Mouse (Mus musculus) liver, embryonic 11.5 days (tissue): ENCODE measurements around the gene Plcxd3. TPM values are rescaled to one million over a fixed set of nuclear protein-coding genes. Genes with fewer than 3 reads are reported as not detected.
"Not testable (repeated sequence)": the region's sequence is repeated elsewhere in the genome, so short reads cannot be mapped to it uniquely, and the experiment has no call there.

Experiments
- ATAC-seq: fragments of 200-750 bp; cut with Nextera tagmentation; replicated peaks from 2 replicates; pipeline ENCODE4 v1.8.0; 2017; ENCODE audit warnings: moderate number of reproducible peaks, mild to moderate bottlenecking, moderate TSS enrichment, moderate library complexity; ENCODE audit not compliant: low FRiP score
- DNase-seq: peaks from one replicate; pipeline ENCODE4 v3.0.0-alpha.2; 2017; ENCODE audit warnings: low spot score
- H3K27ac ChIP-seq: fragments of 300-500 bp; sonication (generic); 2 replicates; pipeline ENCODE4 v1.5.1; 2014; ENCODE audit warnings: mild to moderate bottlenecking, low read depth, low read length, control low read depth
- H3K27me3 ChIP-seq: fragments of 300-500 bp; sonication (generic); replicated peaks from 2 replicates; pipeline ENCODE4 v1.6.1; 2014; ENCODE audit warnings: low read length, mixed read lengths; ENCODE audit not compliant: control insufficient read depth, insufficient read depth
- H3K36me3 ChIP-seq: fragments of 300-500 bp; sonication (generic); 2 replicates; pipeline ENCODE4 v1.6.1; 2014; ENCODE audit warnings: mild to moderate bottlenecking, low read length, moderate library complexity, mixed read lengths; ENCODE audit not compliant: control insufficient read depth, insufficient read depth
- H3K4me1 ChIP-seq: fragments of 300-500 bp; sonication (generic); replicated peaks from 2 replicates; pipeline ENCODE4 v1.6.1; 2014; ENCODE audit warnings: low read length, mixed read lengths; ENCODE audit not compliant: control insufficient read depth, insufficient read depth
- H3K4me2 ChIP-seq: fragments of 300-500 bp; sonication (generic); 2 replicates; pipeline ENCODE4 v1.6.1; 2014; ENCODE audit warnings: mild to moderate bottlenecking, control low read depth, moderate library complexity
- H3K4me3 ChIP-seq: fragments of 300-500 bp; sonication (generic); 2 replicates; pipeline ENCODE4 v1.5.1; 2014; ENCODE audit warnings: low read depth, low read length, control low read depth
- H3K9ac ChIP-seq: fragments of 300-500 bp; sonication (generic); 2 replicates; pipeline ENCODE4 v1.6.1; 2014; ENCODE audit warnings: low read depth, low read length, control low read depth
- H3K9me3 ChIP-seq: fragments of 300-500 bp; sonication (generic); 2 replicates; pipeline ENCODE4 v1.6.1; 2016; ENCODE audit warnings: low read length, inconsistent platforms, mixed read lengths; ENCODE audit not compliant: control insufficient read depth
- WGBS: fragments of 180-500 bp; shearing (Covaris S2); extraction: QIAGEN DNeasy Blood & Tissue Kit; methylation state at CpG from one replicate; pipeline ENCODE4 v1.1.7; 2014; 5-methylcytosine and 5-hydroxymethylcytosine counted together
- polyA plus RNA-seq: library from polyadenylated mRNA; unstranded; fragments of >200 nt; fragmentation: Nextera tagmentation; extraction: Ambion mirVana; gene quantifications from 2 replicates; pipeline ENCODE4 v1.2.1, GENCODE M21; 2014

Gene Plcxd3
- polyA plus RNA-seq, 1 experiment from 2014 or later: 2.3 TPM

GRCm38 (mm10) chr15:4498036-4498435, 122.7 kb downstream of the Plcxd3 start:
- 77% methylated on average over 3 of the region's 3 CpGs for WGBS
- H3K4me3 ChIP-seq: no peak overlapping the region
- no peaks in the 10 kb centered on the region for H3K9me3 ChIP-seq
- no peaks in the 10 kb centered on the region for H3K4me1 ChIP-seq
- H3K4me2 ChIP-seq: no peak overlapping the region
- H3K27ac ChIP-seq: no peak overlapping the region
- no peaks in the 10 kb centered on the region for H3K36me3 ChIP-seq
- ATAC-seq (no peak), DNase-seq (no peak)
- H3K27me3 ChIP-seq: no peaks in the 10 kb centered on the region
- no peak overlapping the region for H3K9ac ChIP-seq

GRCm38 (mm10) chr15:4503366-4503765, 128.1 kb downstream of the Plcxd3 start:
- Histone ChIP-seq H3K36me3 (no peaks in the 10 kb centered on the region), H3K27ac (no peak overlapping the region), H3K9ac (no peak overlapping the region), H3K27me3 (no peaks in the 10 kb centered on the region), H3K4me2 (no peak overlapping the region), H3K4me1 (no peaks in the 10 kb centered on the region), H3K4me3 (no peak overlapping the region), H3K9me3 (no peaks in the 10 kb centered on the region)
- DNase-seq: no peak
- 83% methylated on average over 3 of the region's 3 CpGs for WGBS
- no peak for ATAC-seq

GRCm38 (mm10) chr15:4503826-4504225, 128.5 kb downstream of the Plcxd3 start:
- H3K27ac ChIP-seq: no peak overlapping the region
- no peaks in the 10 kb centered on the region for H3K9me3 ChIP-seq
- ATAC-seq (no peak), DNase-seq (no peak)
- H3K36me3 ChIP-seq: no peaks in the 10 kb centered on the region
- no peaks in the 10 kb centered on the region for H3K27me3 ChIP-seq
- H3K9ac ChIP-seq: no peak overlapping the region
- H3K4me3 ChIP-seq: no peak overlapping the region
- no peaks in the 10 kb centered on the region for H3K4me1 ChIP-seq
- no peak overlapping the region for H3K4me2 ChIP-seq
- 81% methylated on average over 4 of the region's 4 CpGs for WGBS

GRCm38 (mm10) chr15:4514724-4515123, 139.4 kb downstream of the Plcxd3 start:
- WGBS: 96% methylated on average over 1 of the region's 1 CpGs
- no peaks in the 10 kb centered on the region for H3K27me3 ChIP-seq
- H3K4me3 ChIP-seq: no peak overlapping the region
- H3K9me3 ChIP-seq: no peaks in the 10 kb centered on the region
- no peak overlapping the region for H3K9ac ChIP-seq
- no peak for ATAC-seq
- no peak overlapping the region for H3K27ac ChIP-seq
- H3K36me3 ChIP-seq: no peaks in the 10 kb centered on the region
- no peak for DNase-seq
- H3K4me1 ChIP-seq: no peaks in the 10 kb centered on the region
- H3K4me2 ChIP-seq: no peak overlapping the region

GRCm38 (mm10) chr15:4524598-4524997, 149.3 kb downstream of the Plcxd3 start:
- Histone ChIP-seq H3K4me3 (no peak overlapping the region), H3K4me1 (no peaks in the 10 kb centered on the region)
- no peak for ATAC-seq

GRCm38 (mm10) chr15:4533700-4534099, 158.4 kb downstream of the Plcxd3 start:
- H3K4me1 ChIP-seq: no peaks in the 10 kb centered on the region
- no peaks in the 10 kb centered on the region for H3K27me3 ChIP-seq
- H3K36me3 ChIP-seq: no peaks in the 10 kb centered on the region
- no peak overlapping the region for H3K9ac ChIP-seq
- H3K9me3 ChIP-seq: no peaks in the 10 kb centered on the region
- no peak overlapping the region for H3K4me3 ChIP-seq
- WGBS: 87% methylated on average over 2 of the region's 2 CpGs
- DNase-seq (no peak), ATAC-seq (no peak)
- H3K27ac ChIP-seq: no peak overlapping the region
- H3K4me2 ChIP-seq: no peak overlapping the region

More at GRCm38 (mm10) chr15:4524598-4524997, 149.3 kb downstream of the Plcxd3 start:
- H3K9ac ChIP-seq: no peak overlapping the region
- H3K27me3 ChIP-seq: no peaks in the 10 kb centered on the region
- no peaks in the 10 kb centered on the region for H3K9me3 ChIP-seq
- 63% methylated on average over 3 of the region's 3 CpGs for WGBS
- no peak overlapping the region for H3K27ac ChIP-seq
- no peaks in the 10 kb centered on the region for H3K36me3 ChIP-seq
- no peak overlapping the region for H3K4me2 ChIP-seq
- no peak for DNase-seq

- Histone ChIP-seq H3K9me3 (no peaks in the 10 kb centered on the region), H3K36me3 (no peaks in the 10 kb centered on the region), H3K4me3 (no peak overlapping the region), H3K27ac (no peak overlapping the region), H3K9ac (no peak overlapping the region), H3K4me1 (no peaks in the 10 kb centered on the region), H3K4me2 (no peak overlapping the region), H3K27me3 (no peaks in the 10 kb centered on the region)
- DNase-seq (no peak), ATAC-seq (no peak)
- WGBS: 78% methylated on average over 5 of the region's 5 CpGs
Observed at GRCm38 (mm10) chr15:4559121-4559520, 183.8 kb downstream of the Plcxd3 start.

- Histone ChIP-seq H3K9ac (no peak overlapping the region), H3K36me3 (no peaks in the 10 kb centered on the region), H3K4me3 (no peak overlapping the region), H3K27ac (no peak overlapping the region), H3K9me3 (no peaks in the 10 kb centered on the region), H3K4me2 (no peak overlapping the region), H3K27me3 (no peaks in the 10 kb centered on the region), H3K4me1 (no peaks in the 10 kb centered on the region)
- DNase-seq: no peak
- WGBS: 61% methylated on average over 6 of the region's 6 CpGs
- no peak for ATAC-seq
Observed at GRCm38 (mm10) chr15:4561431-4561970, 186.2 kb downstream of the Plcxd3 start.

- H3K4me3 ChIP-seq, DNase-seq, H3K4me1 ChIP-seq, H3K9me3 ChIP-seq, H3K27me3 ChIP-seq, ATAC-seq, H3K9ac ChIP-seq, H3K4me2 ChIP-seq, H3K27ac ChIP-seq, H3K36me3 ChIP-seq: not testable (repeated sequence)
- WGBS: 89% methylated on average over 8 of the region's 8 CpGs
Observed at GRCm38 (mm10) chr15:4595521-4595920, 220.2 kb downstream of the Plcxd3 start.
